Mouse (Mus musculus) lung, adult 2 months (tissue): ENCODE data around the gene Hspb1.

ENCODE experiments used
- CTCF ChIP-seq: fragments of 200-500 bp; IDR thresholded peaks from 2 replicates; pipeline ENCODE4 v1.5.1; 2011; ENCODE audit warnings: mild to moderate bottlenecking, low read length, control low read depth; ENCODE audit not compliant: insufficient read depth
- POLR2A ChIP-seq: fragments of 200-500 bp; IDR thresholded peaks from 2 replicates; pipeline ENCODE4 v1.6.1; 2011; ENCODE audit warnings: low read depth, mild to moderate bottlenecking, control low read depth, low read length, borderline replicate concordance; ENCODE audit errors: extremely low read depth

GRCm38 (mm10) chr5:135918059-135918437, 30.3 kb downstream of the Hspb1 start:
- no peak for TF ChIP-seq CTCF
- no peak for TF ChIP-seq POLR2A
